Mouse (Mus musculus): Measurements from ENCODE around the gene D6Wsu163e.

DNA sequence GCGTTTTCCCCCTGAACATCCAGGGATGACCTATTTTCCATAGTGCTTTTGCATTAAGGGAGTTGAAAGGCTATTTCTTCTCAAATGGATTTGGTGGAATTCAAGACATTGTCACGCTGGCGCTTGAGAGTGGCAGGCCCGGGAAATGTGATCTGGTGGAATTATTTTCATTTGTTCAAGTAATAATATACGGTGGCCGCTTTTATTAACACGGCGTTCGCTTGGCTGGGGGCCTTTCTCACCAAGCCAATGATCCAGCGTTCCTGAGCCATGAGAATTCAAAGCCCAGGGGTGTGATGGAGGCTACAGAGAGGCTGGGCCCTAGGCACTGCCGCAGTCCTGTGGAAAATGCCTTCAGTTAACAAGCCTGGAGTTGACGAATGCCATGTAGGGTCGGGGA, 80.7 kb downstream of the D6Wsu163e start:
- no peak for TF ChIP-seq CTCF (IDR thresholded peaks at IDR 0.05; ENCODE audit: low read depth, low read length)
- no peak for TF ChIP-seq GATA1 (IDR thresholded peaks at IDR 0.05; ENCODE audit: borderline replicate concordance, low read length)
- TF ChIP-seq TAL1 (conservative IDR thresholded peaks at IDR 0.05; ENCODE audit: low read depth, low read length) = no peak
- no peak for TF ChIP-seq POLR2AphosphoS5 (IDR thresholded peaks at IDR 0.05; ENCODE audit: insufficient replicate concordance, low read depth, low read length)

Data from G1E (cell line).